Mouse (Mus musculus) liver, embryonic 16.5 days (tissue): ENCODE results near the gene Limd2. TPM values are rescaled to one million over a fixed set of nuclear protein-coding genes. Genes with fewer than 3 reads are reported as not detected.
A peak's percentile ranks its signal among the peaks of the same experiment; 100 is the strongest.
"Not testable (repeated sequence)": the region's sequence is repeated elsewhere in the genome, so short reads cannot be mapped to it uniquely, and the experiment has no call there.

ENCODE experiments used
- ATAC-seq: fragments of 200-750 bp; cut with Nextera tagmentation; 2 replicates; pipeline ENCODE4 v1.8.0; 2017; ENCODE audit warnings: low read depth, mild to moderate bottlenecking, moderate number of reproducible peaks, moderate library complexity
- H3K27ac ChIP-seq: fragments of 300-500 bp; sonication (generic); 2 replicates; pipeline ENCODE4 v1.5.1; 2014; ENCODE audit warnings: mild to moderate bottlenecking, low read length
- H3K27me3 ChIP-seq: fragments of 300-500 bp; sonication (generic); 2 replicates; pipeline ENCODE4 v1.6.1; 2014; ENCODE audit warnings: low read depth, low read length, mixed read lengths; ENCODE audit not compliant: control insufficient read depth, insufficient read depth
- H3K36me3 ChIP-seq: fragments of 300-500 bp; sonication (generic); 2 replicates; pipeline ENCODE4 v1.6.1; 2014; ENCODE audit warnings: mild to moderate bottlenecking; ENCODE audit not compliant: control insufficient read depth, insufficient read depth
- H3K4me1 ChIP-seq: fragments of 300-500 bp; sonication (generic); 2 replicates; pipeline ENCODE4 v1.6.1; 2014; ENCODE audit warnings: low read depth, low read length, mixed read lengths; ENCODE audit not compliant: control insufficient read depth
- H3K4me2 ChIP-seq: fragments of 300-500 bp; sonication (generic); 2 replicates; pipeline ENCODE4 v1.6.1; 2014; ENCODE audit warnings: low read depth, low read length, mixed read lengths
- H3K4me3 ChIP-seq: fragments of 300-500 bp; sonication (generic); 2 replicates; pipeline ENCODE4 v1.5.1; 2014; ENCODE audit warnings: low read depth, mild to moderate bottlenecking, low read length
- H3K9ac ChIP-seq: fragments of 300-500 bp; sonication (generic); 2 replicates; pipeline ENCODE4 v1.6.1; 2014; ENCODE audit warnings: low read depth, low read length
- H3K9me3 ChIP-seq: fragments of 300-500 bp; sonication (generic); replicated peaks from 2 replicates; pipeline ENCODE4 v1.6.1; 2016; ENCODE audit warnings: low read length; ENCODE audit not compliant: control insufficient read depth
- WGBS: fragments of 180-500 bp; shearing (Covaris S2); extraction: QIAGEN DNeasy Blood & Tissue Kit; methylation state at CpG from one replicate; pipeline ENCODE4 v1.1.7; 2014; ENCODE audit not compliant: insufficient replicate concordance; 5-methylcytosine and 5-hydroxymethylcytosine counted together
- polyA plus RNA-seq: library from polyadenylated mRNA; unstranded; fragments of >200 nt; fragmentation: Nextera tagmentation; extraction: Ambion mirVana; gene quantifications from 2 replicates; pipeline ENCODE4 v1.2.1, GENCODE M21; 2015

The Limd2 gene
- polyA plus RNA-seq: 76.8 and 79.6 TPM in 2 replicates

DNA sequence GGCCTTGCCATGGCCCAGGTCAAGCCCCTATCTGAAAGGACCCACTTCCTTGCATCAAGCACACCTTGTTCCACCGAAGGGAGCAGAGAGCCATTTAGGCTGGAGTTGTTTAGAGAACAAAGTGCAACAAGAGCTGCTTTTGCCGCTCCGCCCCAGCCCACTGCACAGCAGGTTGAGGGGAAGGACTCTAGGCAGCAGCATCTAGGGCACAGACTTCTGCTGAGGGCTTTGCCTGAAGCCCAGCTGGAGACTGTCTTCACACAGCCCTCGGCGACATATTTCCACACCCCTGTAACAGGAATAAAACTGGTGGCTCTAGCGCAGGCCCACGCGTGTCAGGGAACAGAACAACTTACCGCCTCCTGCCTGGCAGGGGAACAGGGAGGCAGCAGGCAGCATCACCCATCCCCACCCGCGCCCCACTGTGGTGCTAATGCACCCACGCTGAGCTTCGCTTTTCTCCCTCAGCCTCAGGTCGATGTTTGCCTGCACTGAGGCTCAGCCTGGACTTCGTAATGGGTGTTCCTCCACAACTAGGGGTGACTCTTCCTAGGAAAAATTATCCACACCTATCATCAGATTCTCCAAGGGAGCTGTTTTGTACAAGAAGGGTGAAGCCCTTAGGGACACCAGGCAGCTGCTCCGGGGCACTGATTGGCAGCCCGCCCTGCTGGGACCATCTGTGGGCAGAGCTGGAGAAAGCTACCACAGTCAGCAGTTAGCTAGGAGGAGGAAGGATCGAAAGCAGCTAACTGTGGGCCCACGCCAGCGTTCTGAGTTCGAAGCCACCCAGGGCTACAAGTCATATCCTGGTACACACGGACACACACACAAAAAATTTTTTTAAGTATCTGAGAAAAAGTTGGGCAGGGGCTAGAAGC is at the start of gene Limd2, which contains the start of gene Gm10840:
TSS of gene Limd2 (minus strand) at position 20 of the 881 bp plus-strand sequence.
TSS of gene Gm10840 (plus strand) at position 10 of the 881 bp plus-strand sequence.
- Histone ChIP-seq H3K9me3 (no peaks in the 10 kb centered on the region), H3K4me1 (peaks cover 12% of the 10 kb centered on the region), H3K27ac (peak within 1 kb of the TSS; percentile 87), H3K36me3 (no peaks in the 10 kb centered on the region), H3K27me3 (peaks cover 19% of the 10 kb centered on the region), H3K4me3 (peak within 1 kb of the TSS; percentile 71), H3K9ac (peak within 1 kb of the TSS; percentile 76), H3K4me2 (peak within 1 kb of the TSS; percentile 94)
- ATAC-seq: peak; percentile 17; the same call in 1 of the 2 replicates
- 32% methylated on average over 22 of the region's 22 CpGs for WGBS

- no peak for ATAC-seq
- H3K9ac ChIP-seq: no peak within 1 kb of the TSS
- no peak within 1 kb of the TSS for H3K4me2 ChIP-seq
- H3K4me1 ChIP-seq: peaks cover 18% of the 10 kb centered on the region
- peaks cover 31% of the 10 kb centered on the region for H3K36me3 ChIP-seq
- no peaks in the 10 kb centered on the region for H3K27me3 ChIP-seq
- 42% methylated on average over 5 of the region's 5 CpGs for WGBS
- H3K9me3 ChIP-seq: no peaks in the 10 kb centered on the region
- 0 out of 2 replicates have a peak within 1 kb of the TSS, but pooled peaks have one; percentile 26 for H3K27ac ChIP-seq
- H3K4me3 ChIP-seq: no peak within 1 kb of the TSS
Observed at GRCm38 (mm10) chr11:106202123-106202465, 41.4 kb upstream of the Limd2 start, which contains the start of gene Strada. TSS of gene Strada (minus strand) at chr11:106202168.

DNA sequence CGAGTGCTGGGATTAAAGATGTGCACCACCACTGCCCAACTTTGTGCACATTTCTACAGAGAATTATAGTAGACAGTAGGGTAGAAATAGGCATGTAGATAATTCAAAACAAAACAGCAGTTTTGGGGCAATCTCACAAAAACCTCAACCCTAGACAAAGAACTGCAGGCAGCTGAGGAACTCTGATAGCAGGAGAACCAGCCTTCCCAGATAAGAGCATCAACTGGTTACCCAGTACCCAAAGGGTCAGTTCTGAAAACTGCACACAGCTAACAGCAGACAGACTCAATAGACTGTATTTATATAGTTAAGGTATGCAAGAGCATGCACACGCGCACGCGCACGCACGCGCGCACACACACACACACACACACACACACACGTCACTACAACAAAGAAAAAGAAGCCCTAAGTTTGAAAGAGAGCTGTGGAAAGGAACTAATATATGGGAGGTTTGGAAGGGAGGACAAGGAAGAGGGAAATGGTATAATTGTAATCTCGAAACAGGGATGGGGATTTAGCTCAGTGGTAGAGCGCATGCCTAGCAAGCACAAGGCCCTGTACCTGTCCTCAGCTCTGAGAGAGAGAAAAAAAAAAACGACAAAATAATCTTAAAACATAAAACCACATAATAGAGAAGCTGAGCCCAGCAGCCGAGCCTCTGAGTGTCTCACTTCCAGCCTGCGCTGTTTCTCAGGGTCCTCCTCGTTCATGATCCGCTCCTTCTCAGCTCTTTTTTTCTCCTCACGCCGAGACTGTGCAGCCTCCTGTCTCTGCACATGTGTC is 40.9 kb upstream of the Limd2 start:
- H3K4me1 ChIP-seq: peaks cover 18% of the 10 kb centered on the region
- peaks cover 26% of the 10 kb centered on the region for H3K36me3 ChIP-seq
- H3K4me2 ChIP-seq: no peak overlapping the region
- no peak overlapping the region for H3K4me3 ChIP-seq
- 0 out of 2 replicates have a peak overlapping the region, but pooled peaks have one; percentile 26 for H3K27ac ChIP-seq
- ATAC-seq: peak; percentile 45; the same call in 1 of the 2 replicates
- no peaks in the 10 kb centered on the region for H3K27me3 ChIP-seq
- H3K9ac ChIP-seq: no peak overlapping the region
- H3K9me3 ChIP-seq: no peaks in the 10 kb centered on the region
- 59% methylated on average over 19 of the region's 19 CpGs for WGBS

GRCm38 (mm10) chr11:106200756-106201155 is 40.1 kb upstream of the Limd2 start:
- Histone ChIP-seq H3K27me3 (no peaks in the 10 kb centered on the region), H3K9ac (no peak overlapping the region), H3K36me3 (peaks cover 25% of the 10 kb centered on the region), H3K27ac (no peak overlapping the region), H3K4me3 (no peak overlapping the region), H3K4me2 (no peak overlapping the region), H3K4me1 (peaks cover 18% of the 10 kb centered on the region), H3K9me3 (no peaks in the 10 kb centered on the region)
- no peak for ATAC-seq
- WGBS: 37% methylated on average over 6 of the region's 6 CpGs

DNA sequence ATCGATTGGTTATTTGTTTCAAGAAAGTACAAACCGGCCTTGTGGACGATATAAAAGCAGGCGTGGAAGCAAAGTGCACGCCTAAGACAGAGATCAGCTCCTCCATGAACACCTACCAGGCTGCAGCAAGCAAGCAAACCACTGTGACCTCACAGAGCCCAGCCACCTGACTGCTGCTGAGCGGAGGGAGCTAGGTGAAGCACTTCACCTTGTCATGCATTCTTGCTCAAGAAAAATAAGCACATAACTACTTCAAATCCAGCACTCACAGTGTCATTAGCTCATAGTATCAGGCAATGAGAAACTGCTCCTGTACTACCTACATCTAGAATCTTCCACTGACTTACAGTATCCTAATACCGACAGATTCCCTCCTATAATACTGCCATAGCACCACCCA is 39.3 kb upstream of the Limd2 start:
- not testable (repeated sequence) for H3K4me2 ChIP-seq, H3K4me3 ChIP-seq, ATAC-seq, H3K9me3 ChIP-seq, H3K9ac ChIP-seq, H3K27ac ChIP-seq, H3K27me3 ChIP-seq
- peaks cover 25% of the 10 kb centered on the region for H3K36me3 ChIP-seq
- peaks cover 19% of the 10 kb centered on the region for H3K4me1 ChIP-seq
- 83% methylated on average over 7 of the region's 7 CpGs for WGBS

DNA sequence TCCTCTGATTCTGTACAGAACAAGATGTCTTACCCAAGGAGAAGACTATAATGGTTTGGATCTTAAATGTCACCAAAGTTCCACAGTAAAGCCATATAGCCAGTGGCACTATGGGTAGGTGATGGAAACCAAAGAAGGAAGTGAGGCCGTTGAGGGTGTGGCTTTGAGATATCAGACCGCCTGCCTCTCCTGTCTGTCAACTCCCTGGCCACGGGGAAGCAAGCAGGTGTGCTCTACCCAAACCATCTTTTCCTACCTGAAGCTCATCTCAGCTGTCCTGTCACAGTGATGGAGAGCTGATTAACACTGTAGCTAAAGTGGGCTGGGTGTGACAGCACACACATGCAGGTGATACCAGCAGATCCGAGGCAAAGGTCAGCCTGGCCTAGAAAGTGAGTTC is 37.6 kb upstream of the Limd2 start:
- Histone ChIP-seq H3K4me3 (no peak overlapping the region), H3K27me3 (no peaks in the 10 kb centered on the region), H3K4me2 (no peak overlapping the region), H3K9me3 (no peaks in the 10 kb centered on the region), H3K27ac (no peak overlapping the region), H3K9ac (no peak overlapping the region), H3K4me1 (peaks cover 30% of the 10 kb centered on the region), H3K36me3 (peaks cover 16% of the 10 kb centered on the region)
- WGBS: 41% methylated on average over 4 of the region's 4 CpGs
- no peak for ATAC-seq

DNA sequence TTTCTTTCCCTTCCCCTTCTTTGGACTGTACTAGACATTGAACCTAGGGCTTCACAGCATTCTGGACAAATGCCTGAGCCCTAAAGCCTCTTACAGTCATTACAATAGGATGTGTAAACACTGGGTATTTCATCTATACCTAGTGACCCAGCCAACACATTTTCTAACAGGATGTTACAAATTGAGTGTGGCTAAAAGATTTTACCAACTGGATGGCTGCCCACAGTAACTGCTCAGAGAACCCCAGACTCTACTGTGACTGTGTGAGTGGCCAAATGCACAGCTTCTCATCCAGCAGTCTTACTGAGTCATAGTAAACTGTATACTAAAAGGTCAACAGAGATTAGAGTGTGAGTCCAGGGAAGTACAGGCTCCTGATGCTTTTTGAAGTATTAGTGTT is 34.7 kb upstream of the Limd2 start:
- H3K4me2 ChIP-seq: no peak overlapping the region
- peaks cover 31% of the 10 kb centered on the region for H3K4me1 ChIP-seq
- H3K9me3 ChIP-seq: no peaks in the 10 kb centered on the region
- no peak for ATAC-seq
- H3K27me3 ChIP-seq: no peaks in the 10 kb centered on the region
- H3K27ac ChIP-seq: no peak overlapping the region; the same call in 1 of the 2 replicates
- H3K9ac ChIP-seq: no peak overlapping the region
- no peak overlapping the region for H3K4me3 ChIP-seq
- peaks cover 10% of the 10 kb centered on the region for H3K36me3 ChIP-seq

- Histone ChIP-seq H3K4me3 (no peak overlapping the region), H3K36me3 (peaks cover 10% of the 10 kb centered on the region), H3K27ac (no peak overlapping the region), H3K4me1 (peaks cover 31% of the 10 kb centered on the region), H3K9ac (no peak overlapping the region), H3K4me2 (no peak overlapping the region), H3K27me3 (no peaks in the 10 kb centered on the region), H3K9me3 (no peaks in the 10 kb centered on the region)
- WGBS: 85% methylated on average over 7 of the region's 7 CpGs
- no peak for ATAC-seq
Observed at GRCm38 (mm10) chr11:106194891-106195290, 34.2 kb upstream of the Limd2 start.
